10 mouse cellular contexts compared by ENCODE assay signal in the genomic region with DNA sequence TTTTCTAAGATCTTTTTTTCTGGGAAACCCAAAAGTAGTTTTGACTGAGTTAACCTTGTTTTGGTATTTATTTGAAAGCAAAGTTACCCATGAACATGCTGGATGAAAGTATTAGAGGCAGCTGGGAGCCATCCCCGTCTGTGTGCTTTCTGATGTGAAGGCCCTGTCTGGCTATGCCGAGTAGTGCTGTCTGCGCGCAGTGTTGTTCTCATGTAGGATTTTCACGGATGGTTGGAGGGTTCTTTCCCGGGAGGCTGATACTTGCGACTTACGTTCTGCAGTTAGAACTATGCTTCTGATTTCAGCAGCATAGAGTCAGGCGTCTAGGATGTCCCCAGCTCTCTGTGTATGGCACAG. TPM values are rescaled to one million over a fixed set of nuclear protein-coding genes. Genes with fewer than 3 reads are reported as not detected.
DNase-seq lines count a peak whose midpoint lies in the region; ATAC-seq and TF ChIP-seq lines count a peak whose summit lies in the region.
"Had no signal": no experiment of that assay in that cellular context is flagged by ENCODE, and none has a peak within 500 bp of the region (broad histone marks: within the 10 kb centered on the region; RNA-seq: fewer than 3 reads in every experiment).

No protein-coding gene starts in this region.

- no peak overlapping the region for H3K4me2 ChIP-seq in forebrain, postnatal 0 days (ENCODE audit: low read depth)
- no peak overlapping the region for H3K4me2 ChIP-seq in forebrain, embryonic 12.5 days
- no peak overlapping the region for H3K4me2 ChIP-seq in midbrain, embryonic 11.5 days
- H3K4me2 ChIP-seq in midbrain, embryonic 15.5 days: no peak overlapping the region
- H3K4me2 ChIP-seq in limb, embryonic 14.5 days (replicated peaks; ENCODE audit: low read depth, low read length, severe bottlenecking): no peak overlapping the region

- no peaks in the 10 kb centered on the region for H3K36me3 ChIP-seq in forebrain, postnatal 0 days (ENCODE audit: insufficient read depth)
- H3K36me3 ChIP-seq in forebrain, embryonic 12.5 days (replicated peaks): no peaks in the 10 kb centered on the region
- no peaks in the 10 kb centered on the region for H3K36me3 ChIP-seq in midbrain, embryonic 11.5 days (ENCODE audit: control insufficient read depth, insufficient read depth, low read length)
- H3K36me3 ChIP-seq in midbrain, embryonic 15.5 days (replicated peaks): no peaks in the 10 kb centered on the region
- no peaks in the 10 kb centered on the region for H3K36me3 ChIP-seq in limb, embryonic 14.5 days (ENCODE audit: control insufficient read depth, insufficient read depth, low read length)
- no peaks in the 10 kb centered on the region for H3K36me3 ChIP-seq in thymus, adult 2 months (ENCODE audit: control insufficient read depth, insufficient read depth, low read length)

- no peak overlapping the region for H3K27ac ChIP-seq in forebrain, postnatal 0 days (ENCODE audit: low read depth, low read length)
- no peak overlapping the region for H3K27ac ChIP-seq in forebrain, embryonic 12.5 days
- H3K27ac ChIP-seq in midbrain, embryonic 11.5 days (ENCODE audit: low read depth, low read length): no peak overlapping the region
- H3K27ac ChIP-seq in midbrain, embryonic 15.5 days: no peak overlapping the region
- H3K27ac ChIP-seq in limb, embryonic 14.5 days (replicated peaks; ENCODE audit: low read depth, low read length): no peak overlapping the region
- H3K27ac ChIP-seq in thymus, adult 2 months (ENCODE audit: control insufficient read depth, insufficient read depth, low read length): no peak overlapping the region

- no peak for TF ChIP-seq CTCF in forebrain, postnatal 0 days (IDR thresholded peaks at IDR 0.05; ENCODE audit: low read depth)
- TF ChIP-seq CTCF in thymus, adult 2 months (IDR thresholded peaks at IDR 0.05; ENCODE audit: borderline replicate concordance, control insufficient read depth, extremely low read depth, insufficient read depth, low read length, poor library complexity): no peak

- H3K4me1 ChIP-seq in forebrain, postnatal 0 days (ENCODE audit: insufficient read depth): no peaks in the 10 kb centered on the region
- H3K4me1 ChIP-seq in forebrain, embryonic 12.5 days: peaks cover 17% of the 10 kb centered on the region
- peaks cover 9% of the 10 kb centered on the region for H3K4me1 ChIP-seq in midbrain, embryonic 11.5 days (ENCODE audit: control insufficient read depth, insufficient read depth, low read length)
- H3K4me1 ChIP-seq in midbrain, embryonic 15.5 days: peaks cover 12% of the 10 kb centered on the region; the same call in 1 of the 2 replicates
- peaks cover 5% of the 10 kb centered on the region; the same call in 1 of the 2 replicates for H3K4me1 ChIP-seq in limb, embryonic 14.5 days (ENCODE audit: control insufficient read depth, insufficient read depth, low read length)
- no peaks in the 10 kb centered on the region for H3K4me1 ChIP-seq in thymus, adult 2 months (replicated peaks; ENCODE audit: control insufficient read depth, insufficient read depth, low read length)

- no peaks in the 10 kb centered on the region for H3K27me3 ChIP-seq in forebrain, postnatal 0 days (ENCODE audit: insufficient read depth, low read length)
- no peaks in the 10 kb centered on the region for H3K27me3 ChIP-seq in forebrain, embryonic 12.5 days
- H3K27me3 ChIP-seq in midbrain, embryonic 11.5 days (ENCODE audit: control insufficient read depth, insufficient read depth, low read length): no peaks in the 10 kb centered on the region
- no peaks in the 10 kb centered on the region for H3K27me3 ChIP-seq in midbrain, embryonic 15.5 days (replicated peaks)
- no peaks in the 10 kb centered on the region for H3K27me3 ChIP-seq in limb, embryonic 14.5 days (ENCODE audit: control insufficient read depth, insufficient read depth, low read length)
- H3K27me3 ChIP-seq in thymus, adult 2 months (ENCODE audit: control insufficient read depth, insufficient read depth, low read length): no peaks in the 10 kb centered on the region

- no peak for ATAC-seq in forebrain, postnatal 0 days
- ATAC-seq in forebrain, embryonic 12.5 days (ENCODE audit: low FRiP score): no peak
- no peak for ATAC-seq in midbrain, embryonic 11.5 days (ENCODE audit: low FRiP score)
- ATAC-seq in midbrain, embryonic 15.5 days (replicated peaks): no peak
- ATAC-seq in limb, embryonic 14.5 days (ENCODE audit: low FRiP score, low read depth): no peak

- DNase-seq in forebrain, postnatal 0 days: peak; percentile 20
- peak; percentile 85 for DNase-seq in midbrain, embryonic 11.5 days (ENCODE audit: low spot score, missing footprints)
- no peak for DNase-seq in limb, embryonic 14.5 days (ENCODE audit: low spot score)
- DNase-seq in thymus, adult 2 months: no peak
- DNase-seq in natural killer cell, adult 2 months (ENCODE audit: low spot score in 2 of 2): no peak
- DNase-seq in thymus, postnatal 14 days: no peak
- DNase-seq: B cell, adult 2 months; cerebellum, postnatal 25 days had no signal

- TF ChIP-seq POLR2A in limb, embryonic 14.5 days (IDR thresholded peaks at IDR 0.05; ENCODE audit: borderline replicate concordance, extremely low read depth, insufficient read depth, insufficient read length): no peak
- no peak for TF ChIP-seq POLR2A in thymus, adult 2 months (IDR thresholded peaks at IDR 0.05; ENCODE audit: control insufficient read depth, extremely low read depth, insufficient read depth, low read length, poor library complexity)

- 34% methylated on average over 9 of the region's 9 CpGs for WGBS in forebrain, postnatal 0 days
- WGBS in forebrain, embryonic 12.5 days: 32% methylated on average over 9 of the region's 9 CpGs
- 33% methylated on average over 9 of the region's 9 CpGs for whole genome bisulfite sequencing in midbrain, embryonic 11.5 days
- WGBS in midbrain, embryonic 15.5 days: 21% methylated on average over 9 of the region's 9 CpGs
- 62% methylated on average over 9 of the region's 9 CpGs for WGBS in limb, embryonic 14.5 days
- 94% methylated on average over 9 of the region's 9 CpGs for WGBS in thymus, adult 2 months

- H3K9me3 ChIP-seq in forebrain, postnatal 0 days (ENCODE audit: low read length): no peaks in the 10 kb centered on the region
- no peaks in the 10 kb centered on the region for H3K9me3 ChIP-seq in forebrain, embryonic 12.5 days
- H3K9me3 ChIP-seq in midbrain, embryonic 11.5 days (ENCODE audit: control insufficient read depth, low read length): no peaks in the 10 kb centered on the region
- no peaks in the 10 kb centered on the region for H3K9me3 ChIP-seq in midbrain, embryonic 15.5 days
- H3K9me3 ChIP-seq in limb, embryonic 14.5 days (ENCODE audit: control insufficient read depth, low read length): no peaks in the 10 kb centered on the region

- no peak overlapping the region for H3K9ac ChIP-seq in forebrain, postnatal 0 days
- H3K9ac ChIP-seq in forebrain, embryonic 12.5 days: no peak overlapping the region
- no peak overlapping the region for H3K9ac ChIP-seq in midbrain, embryonic 11.5 days (ENCODE audit: low read length)
- H3K9ac ChIP-seq in midbrain, embryonic 15.5 days: no peak overlapping the region; the same call in 1 of the 2 replicates
- 0 out of 2 replicates have a peak overlapping the region, but pooled peaks have one; percentile 17 for H3K9ac ChIP-seq in limb, embryonic 14.5 days (ENCODE audit: low read depth, low read length, severe bottlenecking)

- H3K4me3 ChIP-seq in forebrain, postnatal 0 days (ENCODE audit: low read depth, low read length): no peak overlapping the region
- H3K4me3 ChIP-seq in forebrain, embryonic 12.5 days (replicated peaks): no peak overlapping the region
- H3K4me3 ChIP-seq in midbrain, embryonic 11.5 days (ENCODE audit: low read depth, low read length): no peak overlapping the region
- H3K4me3 ChIP-seq in midbrain, embryonic 15.5 days: no peak overlapping the region
- no peak overlapping the region for H3K4me3 ChIP-seq in limb, embryonic 14.5 days (replicated peaks; ENCODE audit: low read length)
- H3K4me3 ChIP-seq in thymus, adult 2 months (ENCODE audit: control insufficient read depth, insufficient read depth, low read length): no peak overlapping the region

RNA-seq across cellular contexts. Expression of gene Bcas3, which starts 39.9 kb away (rescaled TPM):
- 29.3 and 33.1 TPM in 2 replicates for total RNA-seq in forebrain, postnatal 0 days (2014; rRNA removed)
- 30.3 and 31.6 TPM in 2 replicates for polyA plus RNA-seq in forebrain, postnatal 0 days (2015; fragmentation: Nextera tagmentation; extraction: Ambion mirVana)
- polyA plus RNA-seq in forebrain, embryonic 12.5 days (2016; fragmentation: Nextera tagmentation; extraction: Ambion mirVana): 19.1 and 20.4 TPM in 2 replicates
- polyA plus RNA-seq in midbrain, embryonic 11.5 days (2014; fragmentation: Nextera tagmentation; extraction: Ambion mirVana): 29.9 and 30.2 TPM in 2 replicates
- polyA plus RNA-seq in midbrain, embryonic 15.5 days (2015; fragmentation: Nextera tagmentation; extraction: Ambion mirVana): 30.8 and 33.1 TPM in 2 replicates
- 22.2 and 26.6 TPM in 2 replicates for polyA plus RNA-seq in limb, embryonic 14.5 days (2012; rRNA removed)
- polyA plus RNA-seq in limb, embryonic 14.5 days (2014; fragmentation: Nextera tagmentation; extraction: Ambion mirVana): 28.2 and 32.1 TPM in 2 replicates
- polyA plus RNA-seq in thymus, adult 2 months (2012; rRNA removed): 42.5 and 49.4 TPM in 2 replicates

Comparison
In these comparisons a context has a peak if more than half of its experiments do, and no peak if none do; other contexts are left out.
1. DNase-seq: peak in forebrain, postnatal 0 days (single experiment) and midbrain, embryonic 11.5 days (single experiment); none in limb, embryonic 14.5 days (single experiment), thymus, adult 2 months (single experiment), natural killer cell, adult 2 months (0 of 2) and thymus, postnatal 14 days (single experiment).